Mouse (Mus musculus) heart, postnatal 4 days (tissue): Measurements from ENCODE around the gene Gng10. TPM values are rescaled to one million over a fixed set of nuclear protein-coding genes. Genes with fewer than 3 reads are reported as not detected.
A peak's percentile ranks its signal among the peaks of the same experiment; 100 is the strongest.

Experiments
- DNase-seq: peaks from one replicate; pipeline ENCODE4 v3.0.0; 2021
- total RNA-seq, 2 experiments: library from RNA; stranded (reverse); gene quantifications; 2 replicates each; pipeline ENCODE4 v1.2.3; 2021

The Gng10 gene
- total RNA-seq = 10 to 100 TPM; 28.8 to 31.8 TPM

GRCm38 (mm10) chr4:59034918-59035785, at the start of gene Gng10:
TSS of gene Gng10 (plus strand) at chr4:59035088.
- peak; percentile 81 for DNase-seq

- peak; percentile 83 for DNase-seq
Observed at GRCm38 (mm10) chr4:58985157-58985648, 49.7 kb upstream of the Gng10 start.

- DNase-seq = peak; percentile 83
Observed at GRCm38 (mm10) chr4:58986540-58987190, 48.2 kb upstream of the Gng10 start, which contains the start of gene Ptgr1. TSS of gene Ptgr1 (minus strand) at chr4:58987119.

DNA sequence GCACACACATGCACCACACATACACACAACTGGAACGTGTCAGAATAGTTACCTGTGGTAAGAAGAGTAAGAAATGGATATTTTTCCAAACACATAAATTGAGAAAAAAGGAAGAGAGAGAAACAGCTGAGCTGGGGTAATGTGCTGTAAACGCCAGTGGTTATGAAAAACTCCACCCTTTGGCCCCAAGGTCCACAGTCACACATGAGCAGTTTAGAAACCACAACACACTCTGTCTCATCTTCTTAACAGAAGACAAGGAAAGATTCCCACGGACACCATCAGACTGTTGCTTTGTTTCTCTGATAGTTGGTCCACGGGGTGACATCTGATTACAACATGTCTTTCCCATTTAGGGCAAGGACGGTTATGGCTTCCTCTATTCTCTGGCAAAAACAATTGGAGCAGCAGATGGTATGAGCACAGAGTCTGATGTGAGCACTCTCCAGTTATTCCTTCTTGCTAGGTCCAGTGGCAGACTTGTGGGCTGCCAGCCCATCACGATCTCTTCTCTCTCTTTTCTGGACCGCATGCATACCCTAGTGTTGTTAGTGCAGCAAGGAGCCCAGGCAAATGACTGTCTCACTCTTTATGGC, 45.5 kb upstream of the Gng10 start:
- no peak for DNase-seq

GRCm38 (mm10) chr4:58990609-58991434, 44.1 kb upstream of the Gng10 start:
- DNase-seq = no peak

DNA sequence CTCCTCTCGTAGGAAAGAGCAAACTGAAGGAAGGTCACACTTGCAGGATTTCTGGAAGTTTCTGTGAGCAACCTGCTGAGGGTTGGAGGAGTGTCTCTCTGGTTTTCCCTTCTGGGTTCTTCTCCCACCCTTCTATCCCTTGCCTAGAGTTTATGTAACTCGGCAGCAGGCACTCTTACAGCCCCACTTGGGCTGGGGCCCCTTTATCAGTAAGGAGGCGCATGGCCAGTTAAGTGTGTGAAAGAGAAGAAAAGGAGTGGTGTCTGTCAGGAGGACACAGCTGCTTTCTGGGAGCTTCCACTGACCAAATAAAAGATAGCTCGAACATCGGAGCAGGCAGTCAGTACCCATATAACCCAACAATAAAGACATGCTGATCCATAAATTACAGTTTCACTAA, 42.7 kb upstream of the Gng10 start:
- DNase-seq = no peak

- no peak for DNase-seq
Observed at GRCm38 (mm10) chr4:58994762-58995161, 40.1 kb upstream of the Gng10 start, which contains the start of gene Dnajc25. TSS of gene Dnajc25 (plus strand) at chr4:58995062.

GRCm38 (mm10) chr4:58995251-58995693, 39.6 kb upstream of the Gng10 start:
- no peak for DNase-seq

DNA sequence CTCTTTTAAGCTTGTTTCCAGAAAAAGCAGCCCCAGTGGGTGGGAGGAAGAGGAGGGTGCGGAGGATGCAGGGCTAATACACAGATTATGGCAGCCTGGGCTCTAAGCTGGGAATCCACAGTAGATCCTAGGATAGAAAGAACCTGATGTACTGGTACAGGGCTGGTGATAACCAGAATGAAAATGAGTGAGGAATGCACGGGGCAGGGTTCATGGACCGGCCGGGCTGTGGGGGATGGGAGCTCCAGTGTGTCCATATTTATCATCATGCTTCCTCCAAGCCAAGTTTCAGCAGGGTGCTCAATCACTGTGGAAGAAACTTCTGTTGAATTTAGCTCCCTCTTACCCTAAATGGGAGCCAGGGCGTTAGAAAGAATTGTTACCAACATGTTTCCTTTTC, 37.8 kb upstream of the Gng10 start:
- peak; percentile 31 for DNase-seq

DNA sequence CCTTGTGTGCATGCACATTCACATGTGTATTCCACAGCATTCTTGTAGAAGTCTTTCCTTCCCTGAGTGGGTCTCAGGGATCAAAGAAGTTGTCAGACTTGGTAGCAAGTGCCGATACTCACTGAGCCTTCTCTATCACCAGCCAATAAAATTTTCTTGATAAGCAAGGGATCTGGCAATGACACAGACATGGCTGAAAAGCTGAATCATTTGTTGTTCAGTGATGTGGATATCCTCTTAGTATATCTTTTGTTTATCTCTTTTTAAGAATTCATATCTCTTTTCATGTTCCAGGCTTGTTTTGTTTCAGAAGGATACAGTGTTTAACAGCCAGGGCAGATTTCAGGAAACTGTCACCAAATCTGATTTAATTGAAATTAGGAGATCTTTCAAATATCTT, 36.2 kb upstream of the Gng10 start:
- DNase-seq = no peak

GRCm38 (mm10) chr4:58999686-59000085, 35.2 kb upstream of the Gng10 start:
- peak; percentile 83 for DNase-seq

DNA sequence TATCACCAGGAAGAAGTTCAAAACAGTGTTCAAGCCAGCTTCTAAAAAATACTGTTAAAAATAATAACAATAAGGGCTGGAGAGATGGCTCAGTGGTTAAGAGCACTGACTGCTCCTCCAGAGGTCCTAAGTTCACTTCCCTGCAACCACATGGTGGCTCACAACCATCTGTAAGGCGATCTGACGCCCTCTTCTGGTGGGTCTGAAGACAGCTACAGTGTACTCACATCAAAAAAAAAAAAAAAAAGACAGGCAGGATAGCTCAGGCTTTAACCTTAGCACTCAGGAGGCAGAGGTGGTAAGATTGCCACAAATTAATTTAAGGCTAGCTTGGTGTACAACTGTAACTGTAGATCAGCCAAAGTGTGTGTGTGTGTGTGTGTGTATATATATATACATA, 34.3 kb upstream of the Gng10 start:
- DNase-seq = peak; percentile 43

DNA sequence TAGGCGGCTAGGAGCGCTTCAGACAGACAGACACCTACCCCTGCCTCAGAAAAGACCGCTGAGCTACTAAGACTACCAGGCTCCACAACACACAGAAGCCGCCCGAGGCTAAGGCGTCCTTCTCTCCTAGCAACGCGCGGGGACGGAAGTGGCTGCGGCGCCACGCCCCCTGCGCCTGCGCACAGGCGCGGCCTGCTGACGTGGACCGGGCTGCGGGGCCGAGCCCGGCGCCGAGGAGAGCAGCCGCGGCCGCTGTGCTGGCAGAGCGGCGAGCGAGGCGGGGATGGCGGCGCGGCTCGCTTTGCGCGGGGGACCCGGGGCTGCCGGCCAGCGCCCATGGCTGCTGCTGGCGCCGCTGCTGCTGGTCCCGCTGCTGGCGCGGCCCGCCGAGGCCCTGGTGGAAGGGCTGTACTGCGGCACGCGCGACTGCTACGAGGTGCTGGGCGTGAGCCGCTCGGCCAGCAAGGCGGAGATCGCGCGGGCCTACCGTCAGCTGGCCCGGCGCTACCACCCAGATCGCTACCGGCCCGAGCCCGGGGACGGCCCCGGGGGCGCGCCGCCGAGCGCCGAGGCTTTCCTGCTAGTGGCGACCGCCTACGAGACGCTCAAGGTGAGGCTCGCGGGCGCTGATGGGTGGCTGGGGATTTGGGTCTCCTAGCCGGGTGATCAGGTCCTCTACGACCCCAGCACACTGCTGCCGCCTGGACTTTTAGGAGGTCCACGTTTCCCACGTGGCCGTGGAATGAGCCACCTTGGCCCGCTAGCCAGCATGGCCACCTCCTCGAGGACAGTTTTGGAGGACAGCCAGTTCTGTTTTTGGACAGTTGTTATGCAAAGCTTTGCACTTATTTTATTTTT, 31.7 kb upstream of the Gng10 start, which contains the start of gene Gm20503:
Gene Gm20503, plus strand, starts transcription at position 263 of the 858 bp plus-strand sequence.
- DNase-seq = peak; percentile 93

DNA sequence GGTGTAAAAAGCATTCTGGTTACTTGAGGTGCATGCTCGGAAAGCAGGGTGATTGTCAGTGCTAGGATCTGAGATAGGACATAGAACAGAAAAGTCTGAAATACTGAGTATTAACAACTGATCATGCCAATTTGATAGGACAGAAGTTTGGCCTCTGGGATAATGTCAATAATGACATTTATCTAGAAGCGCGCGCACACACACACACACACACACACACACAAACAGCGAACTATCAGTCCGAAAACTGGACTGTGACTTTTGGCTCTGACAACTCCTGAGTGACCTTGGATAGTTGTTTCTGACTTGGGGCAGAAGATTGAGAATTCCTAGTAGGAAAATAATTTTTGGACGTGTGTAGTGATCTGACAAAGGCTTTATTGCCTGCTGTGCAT, 31.1 kb upstream of the Gng10 start:
- no peak for DNase-seq

DNA sequence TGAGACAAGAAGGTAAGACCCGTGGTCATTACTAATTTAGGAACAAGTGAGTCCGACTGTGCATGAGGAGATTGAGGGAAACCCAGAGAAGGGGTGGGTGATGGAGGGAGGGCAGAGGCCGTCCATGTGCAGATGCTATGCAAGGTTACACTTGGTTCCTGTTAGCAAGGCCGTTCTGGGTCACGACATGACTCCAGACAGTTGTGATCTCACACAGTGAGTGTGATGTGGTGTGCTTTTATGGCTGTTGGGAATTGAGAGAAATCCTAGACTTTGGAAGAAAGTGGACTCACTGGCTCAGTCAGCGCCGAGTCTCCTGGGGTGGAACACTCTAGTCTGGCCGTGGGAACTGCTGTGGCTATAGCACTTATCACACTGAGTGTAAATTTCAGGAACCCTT, 28.7 kb upstream of the Gng10 start:
- DNase-seq = no peak

DNA sequence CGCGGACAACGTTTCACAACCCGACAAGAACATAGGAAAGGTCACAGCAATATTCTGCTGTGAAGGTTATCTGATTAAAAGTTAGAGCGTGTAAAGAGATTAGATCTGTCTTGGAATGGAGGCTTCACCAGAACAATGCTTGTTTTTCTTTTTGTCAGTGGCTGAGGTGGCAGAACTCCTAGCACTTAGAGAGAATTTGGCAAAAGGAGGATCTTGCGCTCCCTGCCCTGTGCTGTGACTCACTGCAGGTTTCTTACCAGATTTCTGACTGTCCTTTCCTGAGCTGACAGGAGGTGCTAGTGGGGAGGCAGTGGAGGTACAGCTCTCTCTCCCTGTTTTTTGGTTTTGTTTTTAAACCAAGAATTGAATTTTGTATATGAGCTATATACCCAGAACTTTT, 27.9 kb upstream of the Gng10 start:
- DNase-seq = no peak

GRCm38 (mm10) chr4:59007974-59008373, 26.9 kb upstream of the Gng10 start:
- no peak for DNase-seq

GRCm38 (mm10) chr4:59009186-59009585, 25.7 kb upstream of the Gng10 start:
- DNase-seq = no peak

DNA sequence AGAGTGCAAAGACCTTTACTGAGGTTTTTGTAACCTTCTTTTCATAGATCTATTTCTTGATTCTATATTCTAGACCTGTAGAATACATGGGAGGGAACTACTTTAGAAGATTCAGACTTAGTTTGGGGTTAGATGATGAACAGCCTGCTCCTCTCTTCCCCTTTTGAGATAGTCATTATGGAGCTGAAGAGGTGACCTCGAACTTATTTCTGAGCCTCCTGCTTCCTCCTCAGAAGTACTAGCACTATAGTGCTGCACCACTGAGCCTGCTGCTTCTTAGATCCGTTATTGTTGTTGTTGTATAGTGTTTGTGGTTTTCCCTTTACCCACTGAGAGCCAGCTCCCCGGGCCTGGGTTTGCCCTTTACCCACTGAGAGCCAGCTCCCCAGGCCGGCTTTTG, 25.2 kb upstream of the Gng10 start:
- no peak for DNase-seq

DNA sequence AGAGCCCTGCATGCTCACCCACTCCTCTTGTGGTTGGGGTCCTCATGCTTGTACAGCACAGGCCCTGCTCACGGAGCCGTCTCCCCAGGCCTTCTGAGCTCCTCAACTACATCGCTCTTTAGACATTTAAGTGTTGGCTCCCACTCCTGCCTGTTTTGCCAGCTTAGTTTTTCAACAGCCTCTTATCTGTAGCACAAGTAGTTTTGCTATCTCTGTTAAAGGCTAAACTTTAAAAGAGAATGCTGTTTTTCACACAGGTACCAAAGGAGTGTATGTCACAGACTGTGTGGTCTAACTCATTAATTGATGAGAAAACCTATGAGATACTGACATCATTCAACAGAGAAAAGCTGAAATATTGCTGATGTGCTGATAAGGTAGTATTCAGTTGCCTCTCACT, 23.4 kb upstream of the Gng10 start:
- no peak for DNase-seq

DNA sequence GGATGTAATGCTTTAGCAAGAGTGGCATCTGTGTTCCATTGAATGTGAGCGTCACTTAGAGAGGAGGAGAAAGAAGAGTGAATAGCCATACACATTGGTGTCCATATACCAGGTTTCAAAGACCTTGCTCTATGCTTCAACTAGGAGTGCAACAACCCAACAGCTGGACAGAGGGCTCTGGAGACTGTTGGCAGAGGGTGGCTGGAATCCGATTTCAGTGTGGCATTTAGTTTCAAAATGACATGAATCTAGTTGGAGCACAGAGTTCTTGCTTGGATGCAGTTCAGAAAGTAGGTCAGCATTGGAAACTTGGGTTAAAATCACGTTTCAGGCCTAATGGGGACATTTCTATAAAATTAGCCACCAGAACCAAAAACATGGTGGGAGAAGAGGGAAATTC, 19.7 kb upstream of the Gng10 start:
- no peak for DNase-seq
